Mouse (Mus musculus) CD4-positive, CD25-positive, alpha-beta regulatory T cell, adult 9 weeks (primary cell): ENCODE measurements around the gene 4921501E09Rik. TPM values are rescaled to one million over a fixed set of nuclear protein-coding genes. Genes with fewer than 3 reads are reported as not detected.

Experiments used
- polyA plus RNA-seq: library from polyadenylated mRNA; unstranded; fragments of 100-300 nt; shearing (Covaris generic); gene quantifications from one replicate; pipeline ENCODE4 v1.2.1, GENCODE M21; 2017

The 4921501E09Rik gene
- not detected for polyA plus RNA-seq

DNA sequence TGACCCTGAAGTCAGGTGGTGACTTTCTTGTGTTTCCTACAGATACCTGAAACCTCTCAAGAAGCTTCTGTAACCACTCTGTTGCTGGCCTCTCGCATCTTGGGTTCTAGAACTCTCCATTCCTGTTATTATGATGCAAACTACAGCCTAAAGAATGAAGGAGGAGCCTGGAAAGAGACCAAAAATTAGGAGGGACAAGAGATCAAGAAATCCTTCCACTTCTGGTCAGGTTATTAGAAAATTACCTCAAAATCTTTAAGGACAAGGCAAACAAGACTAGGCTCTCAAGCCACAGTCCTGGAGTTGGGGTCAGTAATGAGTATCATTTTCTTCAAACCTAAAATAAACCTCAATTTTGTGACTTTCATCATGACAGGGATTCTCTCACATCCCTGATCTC lies at the start of gene 4921501E09Rik:
Gene 4921501E09Rik (minus strand): TSS at position 101 of the 400 bp plus-strand sequence.

GRCm38 (mm10) chr17:33089220-33089949 lies 21.5 kb upstream of the 4921501E09Rik start, which contains the start of gene Zfp563:
Gene Zfp563 (plus strand): TSS chr17:33089310.

GRCm38 (mm10) chr17:33032900-33033891 lies 34.7 kb downstream of the 4921501E09Rik start, which contains the start of gene Zfp763:
Gene Zfp763 (minus strand): TSS chr17:33033402.

Other genes starting within 250 kb of the 4921501E09Rik start
- gene Zfp799, start 237.8 kb downstream of the 4921501E09Rik start, polyA plus RNA-seq: 16.0 TPM
- gene Zfp870, start 176.4 kb downstream of the 4921501E09Rik start, polyA plus RNA-seq: 15.9 TPM
- not detected for gene Cyp4f14, start 150.7 kb downstream of the 4921501E09Rik start, polyA plus RNA-seq
- 54.9 TPM for gene Cyp4f13, start 120.7 kb downstream of the 4921501E09Rik start, polyA plus RNA-seq
- 24.0 TPM for gene Zfp472, start 102.2 kb downstream of the 4921501E09Rik start, polyA plus RNA-seq
- gene Zfp952, start 74.9 kb downstream of the 4921501E09Rik start, polyA plus RNA-seq: 20.4 TPM
- 12.3 TPM for gene Zfp763, start 34.7 kb downstream of the 4921501E09Rik start, polyA plus RNA-seq
- gene Zfp563, start 21.3 kb upstream of the 4921501E09Rik start, polyA plus RNA-seq: 8.9 TPM
- not detected for gene Morc2b, start 71.6 kb upstream of the 4921501E09Rik start, polyA plus RNA-seq
- not detected for gene Olfr55, start 100.4 kb upstream of the 4921501E09Rik start, polyA plus RNA-seq
- not detected for gene Olfr239, start 123.2 kb upstream of the 4921501E09Rik start, polyA plus RNA-seq
- not detected for gene Olfr1564, start 153.6 kb upstream of the 4921501E09Rik start, polyA plus RNA-seq
- gene Zfp955a, start 187.1 kb upstream of the 4921501E09Rik start, polyA plus RNA-seq: 22.1 TPM
- not detected for gene Olfr63, start 196.6 kb upstream of the 4921501E09Rik start, polyA plus RNA-seq
- gene Zfp955b, start 221.5 kb upstream of the 4921501E09Rik start, polyA plus RNA-seq: 11.3 TPM